Mouse (Mus musculus) C2C12 (cell line): ENCODE data around the gene Ciita.

Experiments used
- CEBPB ChIP-seq: IDR thresholded peaks from one replicate; pipeline ENCODE4 v1.6.1; 2011; ENCODE audit warnings: low read depth, mild to moderate bottlenecking, control low read depth, moderate library complexity
- CTCF ChIP-seq: IDR thresholded peaks from one replicate; pipeline ENCODE4 v1.5.1; 2011; ENCODE audit not compliant: control insufficient read depth, insufficient read depth, insufficient read length
- FOSL1 ChIP-seq: IDR thresholded peaks from one replicate; pipeline ENCODE4 v1.8.0; 2011; ENCODE audit warnings: mild to moderate bottlenecking, low read length; ENCODE audit not compliant: poor library complexity, insufficient read depth, severe bottlenecking
- MAX ChIP-seq: IDR thresholded peaks from one replicate; pipeline ENCODE4 v1.6.1; 2011; ENCODE audit warnings: mild to moderate bottlenecking, control low read depth
- MYOG ChIP-seq: IDR thresholded peaks from one replicate; pipeline ENCODE4 v1.6.1; 2011; ENCODE audit not compliant: control insufficient read depth, insufficient read length; ENCODE audit errors: extremely low read depth
- USF1 ChIP-seq: IDR thresholded peaks from one replicate; pipeline ENCODE4 v1.6.1; 2011; ENCODE audit warnings: low read depth, mild to moderate bottlenecking, control low read depth, moderate library complexity

GRCm38 (mm10) chr16:10577548-10577947 lies 97.7 kb downstream of the Ciita start:
- TF ChIP-seq CTCF (no peak), CEBPB (no peak), MYOG (no peak), MAX (no peak), USF1 (no peak), FOSL1 (no peak)
